13 mouse cellular contexts compared by ENCODE assay signal in genomic region chr9:57650130-57650785, GRCm38 (mm10). TPM values are rescaled to one million over a fixed set of nuclear protein-coding genes. Genes with fewer than 3 reads are reported as not detected.
A peak's percentile ranks its signal among the peaks of the same experiment; 100 is the strongest.
DNase-seq lines count a peak whose midpoint lies in the region; ATAC-seq and TF ChIP-seq lines count a peak whose summit lies in the region.
"Had no signal": no experiment of that assay in that cellular context is flagged by ENCODE, and none has a peak within 500 bp of the region (broad histone marks: within the 10 kb centered on the region; RNA-seq: fewer than 3 reads in every experiment).

No protein-coding gene starts in this region.

- H3K4me3 ChIP-seq in layer of hippocampus, adult 2 months = no peak overlapping the region
- H3K4me3 ChIP-seq in MEL (ENCODE audit: control insufficient read depth in 1 of 2, insufficient read depth in 1 of 2, low read depth in 2 of 2, low read length in 2 of 2) = peak overlapping the region in 1 of 2 experiments; percentile 15; a peak in 1 of 4 replicates
- no peak overlapping the region for H3K4me3 ChIP-seq in embryonic facial prominence, embryonic 10.5 days
- no peak overlapping the region for H3K4me3 ChIP-seq in midbrain, embryonic 13.5 days (replicated peaks)
- H3K4me3 ChIP-seq: kidney, embryonic 15.5 days had no signal

- H3K9me3 ChIP-seq in MEL (replicated peaks; ENCODE audit: insufficient read depth, low read length) = no peaks in the 10 kb centered on the region
- H3K9me3 ChIP-seq in embryonic facial prominence, embryonic 10.5 days = no peaks in the 10 kb centered on the region
- H3K9me3 ChIP-seq in midbrain, embryonic 13.5 days = no peaks in the 10 kb centered on the region
- H3K9me3 ChIP-seq: kidney, embryonic 15.5 days had no signal

- 89% methylated on average over 6 of the region's 6 CpGs for WGBS in embryonic facial prominence, embryonic 10.5 days
- WGBS in midbrain, embryonic 13.5 days = 95% methylated on average over 6 of the region's 6 CpGs

- TF ChIP-seq POLR2A in MEL (IDR thresholded peaks at IDR 0.05; ENCODE audit: control insufficient read depth in 1 of 2, insufficient read depth in 1 of 2, low read depth in 1 of 2, low read length in 2 of 2, poor library complexity in 1 of 2) = no peak

- H3K36me3 ChIP-seq in MEL (ENCODE audit: control insufficient read depth in 1 of 2, insufficient read depth in 2 of 2, low read length in 2 of 2) = peaks cover 0 to 27% of the 10 kb centered on the region in 2 experiments; a peak in 2 of 4 replicates
- no peaks in the 10 kb centered on the region for H3K36me3 ChIP-seq in embryonic facial prominence, embryonic 10.5 days (replicated peaks)
- no peaks in the 10 kb centered on the region for H3K36me3 ChIP-seq in midbrain, embryonic 13.5 days
- H3K36me3 ChIP-seq: kidney, embryonic 15.5 days had no signal

- no peak for TF ChIP-seq EP300 in MEL (IDR thresholded peaks at IDR 0.05; ENCODE audit: low read depth in 1 of 2, low read length in 2 of 2)

- H3K79me2 ChIP-seq in MEL (ENCODE audit: control insufficient read depth, insufficient read depth, low read length, poor library complexity) = peaks cover 4% of the 10 kb centered on the region

- no peaks in the 10 kb centered on the region for H3K27me3 ChIP-seq in MEL (ENCODE audit: control insufficient read depth in 1 of 2, insufficient read depth in 2 of 2, low read length in 2 of 2)
- peaks cover 40% of the 10 kb centered on the region for H3K27me3 ChIP-seq in embryonic facial prominence, embryonic 10.5 days (replicated peaks; ENCODE audit: low read depth, poor library complexity, severe bottlenecking)
- 0 out of 2 replicates have a peak, but pooled peaks cover 6% of the 10 kb centered on the region for H3K27me3 ChIP-seq in midbrain, embryonic 13.5 days

- no peak for ATAC-seq in midbrain, embryonic 13.5 days

- peaks cover 14 to 39% of the 10 kb centered on the region in 2 experiments for H3K4me1 ChIP-seq in MEL (ENCODE audit: control insufficient read depth in 1 of 2, insufficient read depth in 2 of 2, low read length in 2 of 2)
- peaks cover 60% of the 10 kb centered on the region for H3K4me1 ChIP-seq in embryonic facial prominence, embryonic 10.5 days
- H3K4me1 ChIP-seq in midbrain, embryonic 13.5 days (replicated peaks) = peaks cover 37% of the 10 kb centered on the region

- H3K9ac ChIP-seq in MEL (ENCODE audit: control insufficient read depth, low read depth, low read length, poor library complexity, severe bottlenecking) = peak overlapping the region; percentile 70
- H3K9ac ChIP-seq in midbrain, embryonic 13.5 days (replicated peaks) = no peak overlapping the region
- H3K9ac ChIP-seq: kidney, embryonic 15.5 days; liver, embryonic 14.5 days had no signal

- no peak for TF ChIP-seq RAD21 in MEL (IDR thresholded peaks at IDR 0.05; ENCODE audit: low read depth, low read length)

- no peak for TF ChIP-seq CTCF in layer of hippocampus, adult 2 months (conservative IDR thresholded peaks at IDR 0.05)
- no peak for TF ChIP-seq CTCF in MEL (IDR thresholded peaks at IDR 0.05 in 2 of 3, conservative IDR thresholded peaks at IDR 0.05 in 1 of 3; ENCODE audit: control insufficient read depth in 1 of 3, insufficient read depth in 1 of 3, low read depth in 2 of 3, low read length in 3 of 3, poor library complexity in 1 of 3, severe bottlenecking in 1 of 3)

- H3K4me2 ChIP-seq in midbrain, embryonic 13.5 days (replicated peaks) = no peak overlapping the region
- H3K4me2 ChIP-seq: kidney, embryonic 15.5 days had no signal

- peak overlapping the region; percentile 59; the same call in 1 of the 2 replicates for H3K27ac ChIP-seq in layer of hippocampus, adult 2 months
- H3K27ac ChIP-seq in MEL (ENCODE audit: control insufficient read depth, low read depth, low read length) = peak overlapping the region; percentile 94
- peak overlapping the region; percentile 2; the same call in 1 of the 2 replicates for H3K27ac ChIP-seq in embryonic facial prominence, embryonic 10.5 days (replicated peaks)
- 0 out of 2 replicates have a peak overlapping the region, but pooled peaks have one; percentile 8 for H3K27ac ChIP-seq in midbrain, embryonic 13.5 days
- H3K27ac ChIP-seq: liver, embryonic 14.5 days had no signal

- DNase-seq in layer of hippocampus, adult 2 months (ENCODE audit: low spot score in 2 of 2) = no peak
- DNase-seq in layer of hippocampus, postnatal 36 days = no peak
- DNase-seq in MEL (ENCODE audit: low read depth, low spot score) = no peak
- DNase-seq in embryonic facial prominence, embryonic 10.5 days (ENCODE audit: low spot score) = no peak
- DNase-seq in Muller cell, postnatal 12 days (ENCODE audit: inconsistent ontology term) = no peak
- no peak for DNase-seq in testis, postnatal 10 days (ENCODE audit: low spot score)
- DNase-seq: heart, postnatal 14 days had no signal

TF ChIP-seq in MEL, 35 proteins besides CTCF, POLR2A, EP300 and RAD21:
- TF ChIP-seq MAX (IDR thresholded peaks at IDR 0.05; ENCODE audit: low read length) (no peak), JUND (IDR thresholded peaks at IDR 0.05; ENCODE audit: low read depth, low read length) (no peak), TCF12 (IDR thresholded peaks at IDR 0.05; ENCODE audit: low read depth, low read length) (no peak), POLR2AphosphoS2 (IDR thresholded peaks at IDR 0.05; ENCODE audit: low read length) (no peak), CHD2 (IDR thresholded peaks at IDR 0.05; ENCODE audit: low read length) (no peak), ZNF384 (IDR thresholded peaks at IDR 0.05; ENCODE audit: low read depth, low read length) (no peak), USF1 (IDR thresholded peaks at IDR 0.05; ENCODE audit: low read depth, low read length) (no peak), HCFC1 (IDR thresholded peaks at IDR 0.05; ENCODE audit: low read depth, low read length) (no peak; the same call in 1 of the 2 replicates), POLR2AphosphoS5 (IDR thresholded peaks at IDR 0.05; ENCODE audit: borderline replicate concordance, low read depth, low read length) (no peak)

RNA-seq across cellular contexts. Expression of gene Csk, which starts 3.2 kb away (rescaled TPM):
- 10 to 100 TPM; 34.7 to 37.5 TPM for total RNA-seq in layer of hippocampus, adult 2 months (2021)
- total RNA-seq in layer of hippocampus, postnatal 36 days (2021) = 10 to 100 TPM; 35.2 to 41.8 TPM
- 213 and 215 TPM in 2 replicates for total RNA-seq in MEL (2012; rRNA removed)
- 100 to 1,000 TPM in 1 of 2 experiments, not detected in 1; 338 TPM for polyA plus RNA-seq in MEL (2012; ENCODE audit: insufficient read depth in 1 of 2, insufficient read length in 2 of 2, low read depth in 1 of 2, low replicate concordance in 2 of 2, missing spikeins in 1 of 2)
- 33.2 and 38.3 TPM in 2 replicates for polyA plus RNA-seq in embryonic facial prominence, embryonic 10.5 days (2016; fragmentation: Nextera tagmentation; extraction: Ambion mirVana)
- 35.9 and 41.9 TPM in 2 replicates for polyA plus RNA-seq in midbrain, embryonic 13.5 days (2015; fragmentation: Nextera tagmentation; extraction: Ambion mirVana)

RNA-seq across cellular contexts. Expression of gene Lman1l, which starts 29.7 kb away (rescaled TPM):
- total RNA-seq in layer of hippocampus, adult 2 months (2021) = not detected
- total RNA-seq in layer of hippocampus, postnatal 36 days (2021) = not detected
- 0.08 TPM in 1 of 2 replicates, not detected in the other for total RNA-seq in MEL (2012; rRNA removed)
- polyA plus RNA-seq in MEL (2012; ENCODE audit: insufficient read depth in 1 of 2, insufficient read length in 2 of 2, low read depth in 1 of 2, low replicate concordance in 2 of 2, missing spikeins in 1 of 2) = under 1 TPM in 1 of 2 experiments, not detected in 1; 0.11 TPM
- not detected in 2 replicates for polyA plus RNA-seq in embryonic facial prominence, embryonic 10.5 days (2016; fragmentation: Nextera tagmentation; extraction: Ambion mirVana)
- not detected in 2 replicates for polyA plus RNA-seq in midbrain, embryonic 13.5 days (2015; fragmentation: Nextera tagmentation; extraction: Ambion mirVana)
- total RNA-seq: heart, postnatal 14 days; layer of hippocampus, postnatal 10 days had no signal
- polyA plus RNA-seq: activated CD4-positive, CD25-positive, alpha-beta regulatory T cell, adult 4 months; cortical plate, adult 2 months; kidney, embryonic 15.5 days; liver, embryonic 14.5 days had no signal

RNA-seq across cellular contexts. Expression of gene Cyp1a2, which starts 33.2 kb away (rescaled TPM):
- not detected for total RNA-seq in layer of hippocampus, adult 2 months (2021)
- not detected for total RNA-seq in layer of hippocampus, postnatal 36 days (2021)
- not detected in 2 replicates for total RNA-seq in MEL (2012; rRNA removed)
- polyA plus RNA-seq in MEL (2012; ENCODE audit: insufficient read depth in 1 of 2, insufficient read length in 2 of 2, low read depth in 1 of 2, low replicate concordance in 2 of 2, missing spikeins in 1 of 2) = not detected
- not detected in 2 replicates for polyA plus RNA-seq in embryonic facial prominence, embryonic 10.5 days (2016; fragmentation: Nextera tagmentation; extraction: Ambion mirVana)
- not detected in 2 replicates for polyA plus RNA-seq in midbrain, embryonic 13.5 days (2015; fragmentation: Nextera tagmentation; extraction: Ambion mirVana)
- total RNA-seq: heart, postnatal 14 days; layer of hippocampus, postnatal 10 days had no signal
- polyA plus RNA-seq: activated CD4-positive, CD25-positive, alpha-beta regulatory T cell, adult 4 months; cortical plate, adult 2 months; kidney, embryonic 15.5 days had no signal

RNA-seq across cellular contexts. Expression of gene Cyp1a1, which starts 37.5 kb away (rescaled TPM):
- under 1 TPM in 1 of 2 experiments, not detected in 1; 0.12 TPM for total RNA-seq in layer of hippocampus, adult 2 months (2021)
- under 1 TPM; 0.12 to 0.15 TPM for total RNA-seq in layer of hippocampus, postnatal 36 days (2021)
- 0.04 and 0.07 TPM in 2 replicates for total RNA-seq in MEL (2012; rRNA removed)
- polyA plus RNA-seq in MEL (2012; ENCODE audit: insufficient read depth in 1 of 2, insufficient read length in 2 of 2, low read depth in 1 of 2, low replicate concordance in 2 of 2, missing spikeins in 1 of 2) = under 1 TPM in 1 of 2 experiments, not detected in 1; 0.26 TPM
- polyA plus RNA-seq in embryonic facial prominence, embryonic 10.5 days (2016; fragmentation: Nextera tagmentation; extraction: Ambion mirVana) = 0.07 TPM in 1 of 2 replicates, not detected in the other
- not detected in 2 replicates for polyA plus RNA-seq in midbrain, embryonic 13.5 days (2015; fragmentation: Nextera tagmentation; extraction: Ambion mirVana)
- total RNA-seq: heart, postnatal 14 days had no signal
- polyA plus RNA-seq: activated CD4-positive, CD25-positive, alpha-beta regulatory T cell, adult 4 months had no signal

RNA-seq across cellular contexts. Expression of gene Cplx3, which starts 44.2 kb away (rescaled TPM):
- 1 to 10 TPM; 3.7 to 5.9 TPM for total RNA-seq in layer of hippocampus, adult 2 months (2021)
- 1 to 10 TPM; 3.6 to 3.7 TPM for total RNA-seq in layer of hippocampus, postnatal 36 days (2021)
- not detected in 2 replicates for total RNA-seq in MEL (2012; rRNA removed)
- not detected for polyA plus RNA-seq in MEL (2012; ENCODE audit: insufficient read depth in 1 of 2, insufficient read length in 2 of 2, low read depth in 1 of 2, low replicate concordance in 2 of 2, missing spikeins in 1 of 2)
- polyA plus RNA-seq in embryonic facial prominence, embryonic 10.5 days (2016; fragmentation: Nextera tagmentation; extraction: Ambion mirVana) = 1.6 and 1.8 TPM in 2 replicates
- polyA plus RNA-seq in midbrain, embryonic 13.5 days (2015; fragmentation: Nextera tagmentation; extraction: Ambion mirVana) = 2.2 and 3.3 TPM in 2 replicates
- total RNA-seq: heart, postnatal 14 days had no signal
- polyA plus RNA-seq: activated CD4-positive, CD25-positive, alpha-beta regulatory T cell, adult 4 months; kidney, embryonic 15.5 days; liver, embryonic 14.5 days had no signal

Comparison
In these comparisons a context has a peak if more than half of its experiments do, and no peak if none do; other contexts are left out.
1. H3K27ac ChIP-seq: peak in every context shown above with its lines; median percentile 94 in MEL; 59 in layer of hippocampus, adult 2 months; 8 in midbrain, embryonic 13.5 days; 2 in embryonic facial prominence, embryonic 10.5 days.